In genomic region chr7:48981814-48982213, GRCm38 (mm10) we compare ENCODE assay signal across 23 mouse cellular contexts.
DNase-seq lines count a peak whose midpoint lies in the region; ATAC-seq and TF ChIP-seq lines count a peak whose summit lies in the region.
"Had no signal": no experiment of that assay in that cellular context is flagged by ENCODE, and none has a peak within 500 bp of the region (broad histone marks: within the 10 kb centered on the region; RNA-seq: fewer than 3 reads in every experiment).

No protein-coding gene starts in this region.

- peaks cover 60% of the 10 kb centered on the region for H3K4me1 ChIP-seq in midbrain, embryonic 10.5 days
- H3K4me1 ChIP-seq in midbrain, embryonic 14.5 days (ENCODE audit: control insufficient read depth, insufficient read depth, low read length) = peaks cover 31% of the 10 kb centered on the region
- H3K4me1 ChIP-seq in neural tube, embryonic 11.5 days (ENCODE audit: control insufficient read depth, insufficient read depth, low read length) = peaks cover 26% of the 10 kb centered on the region
- H3K4me1 ChIP-seq in hindbrain, postnatal 0 days (ENCODE audit: insufficient read depth, low read length) = peaks cover 20% of the 10 kb centered on the region
- H3K4me1 ChIP-seq: forebrain, embryonic 13.5 days; heart, embryonic 15.5 days had no signal

- TF ChIP-seq CTCF in hindbrain, postnatal 0 days (IDR thresholded peaks at IDR 0.05; ENCODE audit: low read depth) = no peak

- no peak overlapping the region for H3K4me2 ChIP-seq in midbrain, embryonic 14.5 days (ENCODE audit: low read length)
- no peak overlapping the region for H3K4me2 ChIP-seq in neural tube, embryonic 11.5 days (ENCODE audit: low read depth)
- no peak overlapping the region for H3K4me2 ChIP-seq in hindbrain, postnatal 0 days (ENCODE audit: low read depth, low read length)
- H3K4me2 ChIP-seq: forebrain, embryonic 13.5 days; heart, embryonic 11.5 days; heart, embryonic 15.5 days had no signal

- H3K36me3 ChIP-seq in midbrain, embryonic 10.5 days = no peaks in the 10 kb centered on the region
- H3K36me3 ChIP-seq in midbrain, embryonic 14.5 days (ENCODE audit: control insufficient read depth, insufficient read depth, low read length) = no peaks in the 10 kb centered on the region
- H3K36me3 ChIP-seq in neural tube, embryonic 11.5 days (ENCODE audit: control insufficient read depth, insufficient read depth, low read length) = no peaks in the 10 kb centered on the region
- no peaks in the 10 kb centered on the region for H3K36me3 ChIP-seq in hindbrain, postnatal 0 days (ENCODE audit: insufficient read depth, low read length)
- H3K36me3 ChIP-seq: embryonic facial prominence, embryonic 10.5 days; G1E; heart, embryonic 15.5 days had no signal

- 34% methylated on average over 3 of the region's 3 CpGs for WGBS in midbrain, embryonic 10.5 days
- 14% methylated on average over 3 of the region's 3 CpGs for WGBS in midbrain, embryonic 14.5 days
- 30% methylated on average over 3 of the region's 3 CpGs for WGBS in neural tube, embryonic 11.5 days
- WGBS in hindbrain, postnatal 0 days = 28% methylated on average over 3 of the region's 3 CpGs

- no peaks in the 10 kb centered on the region for H3K9me3 ChIP-seq in midbrain, embryonic 10.5 days (replicated peaks)
- no peaks in the 10 kb centered on the region for H3K9me3 ChIP-seq in midbrain, embryonic 14.5 days (ENCODE audit: control insufficient read depth, low read length)
- no peaks in the 10 kb centered on the region for H3K9me3 ChIP-seq in neural tube, embryonic 11.5 days (ENCODE audit: control insufficient read depth, low read length)
- H3K9me3 ChIP-seq in hindbrain, postnatal 0 days (ENCODE audit: low read length) = no peaks in the 10 kb centered on the region
- H3K9me3 ChIP-seq: embryonic facial prominence, embryonic 10.5 days; forebrain, embryonic 13.5 days; heart, embryonic 15.5 days had no signal

- DNase-seq in cerebellum, postnatal 10 days = peak; percentile 35 to 38
- no peak for DNase-seq in cerebellum, adult 11 months
- DNase-seq in midbrain, embryonic 10.5 days (ENCODE audit: low spot score) = no peak
- no peak for DNase-seq in midbrain, embryonic 14.5 days
- no peak for DNase-seq in neural tube, embryonic 11.5 days (ENCODE audit: low spot score)
- no peak for DNase-seq in neural tube, embryonic 10.5 days (ENCODE audit: extremely low spot score, low spot score)
- no peak for DNase-seq in hindbrain, postnatal 0 days (ENCODE audit: low spot score)
- DNase-seq in urinary bladder, adult 2 months (ENCODE audit: low spot score) = no peak
- DNase-seq: adrenal gland, postnatal 10 days; B cell, adult 2 months; cerebellum, adult 11-12 months; cerebellum, adult 9-10 months; forebrain, postnatal 0 days; gastrocnemius, postnatal 14 days; heart, adult 2 months; heart, postnatal 14 days had no signal

- no peak overlapping the region for H3K9ac ChIP-seq in midbrain, embryonic 14.5 days (replicated peaks; ENCODE audit: low read length)
- no peak overlapping the region for H3K9ac ChIP-seq in neural tube, embryonic 11.5 days (ENCODE audit: low read length)
- no peak overlapping the region for H3K9ac ChIP-seq in hindbrain, postnatal 0 days (replicated peaks; ENCODE audit: low read length)
- H3K9ac ChIP-seq: forebrain, embryonic 13.5 days; forebrain, postnatal 0 days; heart, embryonic 15.5 days had no signal

- peak overlapping the region; percentile 50 for H3K27ac ChIP-seq in midbrain, embryonic 10.5 days (replicated peaks)
- H3K27ac ChIP-seq in midbrain, embryonic 14.5 days (replicated peaks; ENCODE audit: low read depth, low read length) = no peak overlapping the region
- peak overlapping the region; percentile 35; the same call in 1 of the 2 replicates for H3K27ac ChIP-seq in neural tube, embryonic 11.5 days (ENCODE audit: low read depth, low read length)
- no peak overlapping the region for H3K27ac ChIP-seq in hindbrain, postnatal 0 days
- H3K27ac ChIP-seq: forebrain, embryonic 13.5 days; heart, adult 2 months; heart, embryonic 15.5 days had no signal

- H3K4me3 ChIP-seq in midbrain, embryonic 10.5 days = no peak overlapping the region
- H3K4me3 ChIP-seq in midbrain, embryonic 14.5 days (replicated peaks; ENCODE audit: low read depth, low read length) = no peak overlapping the region
- H3K4me3 ChIP-seq in neural tube, embryonic 11.5 days (ENCODE audit: low read depth, low read length) = no peak overlapping the region
- no peak overlapping the region for H3K4me3 ChIP-seq in hindbrain, postnatal 0 days (ENCODE audit: low read length)
- H3K4me3 ChIP-seq: embryonic facial prominence, embryonic 10.5 days; forebrain, embryonic 13.5 days; heart, adult 2 months; heart, embryonic 15.5 days had no signal

- H3K27me3 ChIP-seq in midbrain, embryonic 10.5 days (ENCODE audit: low read depth, poor library complexity, severe bottlenecking) = peaks cover 73% of the 10 kb centered on the region
- no peaks in the 10 kb centered on the region for H3K27me3 ChIP-seq in midbrain, embryonic 14.5 days (ENCODE audit: control insufficient read depth, insufficient read depth, low read length)
- no peaks in the 10 kb centered on the region for H3K27me3 ChIP-seq in neural tube, embryonic 11.5 days (ENCODE audit: control insufficient read depth, insufficient read depth, low read length)
- H3K27me3 ChIP-seq in hindbrain, postnatal 0 days (ENCODE audit: insufficient read depth, low read length) = no peaks in the 10 kb centered on the region
- H3K27me3 ChIP-seq: heart, embryonic 15.5 days had no signal

- no peak for ATAC-seq in midbrain, embryonic 14.5 days (ENCODE audit: low FRiP score, low TSS enrichment)
- no peak for ATAC-seq in neural tube, embryonic 11.5 days (ENCODE audit: insufficient read depth, low FRiP score, low TSS enrichment)
- 0 out of 2 replicates have a peak, but pooled peaks have one; percentile 15 for ATAC-seq in hindbrain, postnatal 0 days
- ATAC-seq: CD4-positive, CD25-positive, alpha-beta regulatory T cell, adult 4 months; forebrain, embryonic 13.5 days; forebrain, postnatal 0 days; inflammation-experienced regulatory T-cells, adult 6 months had no signal

Comparison
In these comparisons a context has a peak if more than half of its experiments do, and no peak if none do; other contexts are left out.
1. DNase-seq: peak in cerebellum, postnatal 10 days (2 of 2); none in cerebellum, adult 11 months (single experiment), midbrain, embryonic 10.5 days (single experiment), midbrain, embryonic 14.5 days (single experiment), neural tube, embryonic 11.5 days (single experiment), neural tube, embryonic 10.5 days (single experiment), hindbrain, postnatal 0 days (single experiment) and urinary bladder, adult 2 months (single experiment).
2. H3K27ac ChIP-seq: peak in midbrain, embryonic 10.5 days (single experiment) and neural tube, embryonic 11.5 days (single experiment); none in midbrain, embryonic 14.5 days (single experiment) and hindbrain, postnatal 0 days (single experiment).